Mouse (Mus musculus) cerebellum, postnatal 4 days (tissue): ENCODE results near the gene Rdh9.
"Not testable (repeated sequence)": the region's sequence is repeated elsewhere in the genome, so short reads cannot be mapped to it uniquely, and the experiment has no call there.

ENCODE experiments used
- DNase-seq, 2 experiments: peaks; one replicate each; pipeline ENCODE4 v3.0.0; 2022; ENCODE audit warnings: low spot score in 2 of 2, mixed read lengths in 1 of 2

The Rdh9 gene

DNA sequence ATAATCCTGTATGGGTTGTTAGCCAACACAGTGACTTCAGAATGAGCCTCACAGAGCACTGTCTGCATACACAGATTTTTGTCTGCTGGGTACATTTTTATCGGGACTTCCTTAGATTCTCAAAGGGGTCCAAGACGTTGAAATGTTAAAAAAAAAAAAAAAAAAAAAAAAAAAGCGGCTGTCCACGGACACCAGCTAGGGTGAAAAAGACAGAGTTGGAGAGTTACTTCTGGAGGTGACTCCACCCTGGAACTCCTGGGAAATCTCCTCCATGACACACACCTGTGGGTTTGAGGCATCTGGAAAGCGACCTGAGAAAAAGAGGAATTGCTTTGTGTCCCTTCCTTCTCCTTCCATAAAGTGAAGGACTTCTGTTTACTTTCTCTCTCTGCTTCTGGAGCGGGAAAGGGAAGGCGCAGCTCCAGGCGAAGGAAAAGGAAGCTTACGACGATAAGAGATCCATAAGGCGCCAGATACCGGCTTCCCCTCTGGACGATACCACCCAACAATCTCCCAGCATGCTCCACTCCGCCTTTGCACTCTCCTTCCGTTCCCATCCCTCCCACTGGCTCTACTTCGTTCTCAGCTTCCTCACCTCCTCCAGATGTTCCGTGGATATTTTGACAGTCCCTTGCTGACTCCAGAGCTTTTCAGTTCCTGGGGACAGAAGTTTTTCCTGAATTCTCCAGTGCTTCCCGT is 20.3 kb upstream of the Rdh9 start:
- no peak for DNase-seq

DNA sequence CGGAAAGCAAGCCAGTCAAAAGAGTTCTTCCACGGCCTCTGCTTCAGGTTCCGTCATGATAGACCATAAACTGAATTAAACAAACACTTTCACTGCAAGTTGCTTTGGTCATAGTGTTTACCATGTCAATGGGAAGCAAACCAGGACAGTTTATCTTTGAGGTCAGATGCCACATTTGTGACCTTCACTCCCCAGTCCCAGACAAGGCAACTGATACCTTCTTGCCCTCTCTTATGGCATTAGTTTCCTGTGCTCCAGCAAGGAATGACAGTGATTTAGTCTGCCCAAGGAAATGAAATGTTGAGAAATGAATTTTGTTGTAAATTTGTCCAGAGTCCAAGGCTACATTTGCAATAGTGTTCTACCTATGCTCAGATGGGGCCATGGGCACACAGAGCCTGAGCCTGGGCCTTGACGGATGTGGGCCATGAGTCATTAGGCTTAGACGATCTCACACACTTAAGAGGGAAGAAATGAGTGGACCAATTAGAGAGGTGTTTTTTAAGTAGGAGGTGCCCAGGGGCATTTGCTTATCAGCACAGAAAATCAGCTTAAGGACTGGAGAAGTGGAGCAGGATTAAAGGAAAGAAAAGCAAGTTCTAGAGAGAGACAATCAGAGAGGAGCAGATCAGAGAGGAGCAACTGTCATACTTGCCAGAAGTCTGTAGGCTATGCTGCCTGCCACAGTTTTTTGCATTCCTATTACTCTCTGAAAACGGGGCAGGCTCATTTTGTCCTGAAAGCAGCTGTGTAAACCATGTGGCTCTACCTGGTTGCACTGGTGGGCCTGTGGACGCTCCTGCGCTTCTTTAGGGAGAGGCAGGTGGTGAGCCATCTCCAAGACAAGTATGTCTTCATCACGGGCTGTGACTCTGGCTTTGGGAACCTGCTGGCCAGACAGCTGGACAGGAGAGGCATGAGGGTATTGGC is 16.7 kb upstream of the Rdh9 start, which contains the start of the genes Rdh1 and Rdh16f1:
TSS of gene Rdh1 (plus strand) at position 541 of the 930 bp plus-strand sequence.
TSS of gene Rdh16f1 (plus strand) at position 607 of the 930 bp plus-strand sequence.
- DNase-seq, result no peak

- DNase-seq, result not testable (repeated sequence)
These were observed 13.3 kb upstream of the Rdh9 start for GRCm38 (mm10) chr10:127762926-127763325.

- DNase-seq, result no peak
These were observed 12.1 kb upstream of the Rdh9 start for GRCm38 (mm10) chr10:127763914-127764680.

DNA sequence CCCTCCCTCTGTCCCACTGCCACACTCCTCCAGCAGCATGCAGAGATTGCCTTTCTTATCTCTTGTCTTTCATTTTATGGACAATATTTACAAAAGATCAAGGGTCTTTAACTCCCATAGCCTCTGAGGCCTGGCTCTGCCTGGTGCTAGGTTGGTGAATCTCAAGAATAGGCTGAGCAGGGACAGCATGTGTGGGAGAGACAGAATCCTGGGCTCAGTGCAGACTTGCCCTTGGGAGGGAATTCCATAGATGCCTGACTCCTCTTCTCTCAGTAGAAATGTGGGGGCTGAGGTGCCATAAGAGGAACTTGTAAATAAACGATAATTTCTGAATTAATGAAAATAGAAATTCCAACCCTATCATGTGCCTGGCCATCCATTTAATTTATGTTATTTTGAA is 9.6 kb upstream of the Rdh9 start:
- no peak for DNase-seq

GRCm38 (mm10) chr10:127782321-127782720 is 6.1 kb downstream of the Rdh9 start:
- not testable (repeated sequence) for DNase-seq

DNA sequence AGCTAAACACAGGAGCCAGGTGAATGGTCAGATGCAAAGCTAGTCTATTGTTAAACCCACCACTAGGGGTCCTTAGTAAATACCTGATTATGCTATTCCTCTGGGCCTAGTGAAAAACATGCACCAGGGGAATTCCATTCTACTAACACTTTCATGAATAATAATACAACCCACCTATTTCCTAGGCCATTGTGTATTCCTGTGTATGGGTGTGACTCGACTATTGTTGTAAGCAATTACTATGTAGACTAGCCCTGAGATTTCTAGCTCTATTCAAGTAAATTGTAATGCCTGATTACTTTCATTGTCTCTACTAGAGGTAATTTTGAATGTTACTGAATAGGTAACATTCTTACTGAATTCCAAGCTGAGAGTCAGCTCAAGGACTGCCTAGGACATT is 9.2 kb downstream of the Rdh9 start:
- DNase-seq, result not testable (repeated sequence)

- DNase-seq, result no peak
These were observed 23.1 kb downstream of the Rdh9 start for GRCm38 (mm10) chr10:127799295-127799694.

GRCm38 (mm10) chr10:127800891-127801290 is 24.7 kb downstream of the Rdh9 start, which contains the start of gene Rdh16:
TSS of gene Rdh16 (plus strand) at chr10:127801152.
- no peak for DNase-seq

DNA sequence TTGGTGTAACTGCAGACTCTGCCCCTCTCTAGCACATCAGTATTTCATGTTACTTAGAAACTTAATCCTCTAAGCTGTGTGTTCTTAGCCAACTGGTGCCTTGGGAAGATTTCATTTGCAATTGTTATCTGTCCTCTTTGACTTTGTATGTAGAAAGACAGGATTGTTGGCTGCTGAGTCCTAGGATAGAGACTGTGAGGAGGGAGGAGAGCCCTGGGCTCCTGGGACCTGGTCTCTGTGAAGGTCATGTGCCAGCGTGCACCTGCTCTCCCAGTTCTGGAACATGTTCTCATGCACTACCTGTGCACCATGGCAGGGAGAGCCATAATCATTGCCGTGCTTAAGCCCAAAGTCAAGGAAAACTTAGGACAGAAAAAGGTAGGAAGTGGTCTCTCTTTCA is 25.4 kb downstream of the Rdh9 start:
- no peak for DNase-seq

DNA sequence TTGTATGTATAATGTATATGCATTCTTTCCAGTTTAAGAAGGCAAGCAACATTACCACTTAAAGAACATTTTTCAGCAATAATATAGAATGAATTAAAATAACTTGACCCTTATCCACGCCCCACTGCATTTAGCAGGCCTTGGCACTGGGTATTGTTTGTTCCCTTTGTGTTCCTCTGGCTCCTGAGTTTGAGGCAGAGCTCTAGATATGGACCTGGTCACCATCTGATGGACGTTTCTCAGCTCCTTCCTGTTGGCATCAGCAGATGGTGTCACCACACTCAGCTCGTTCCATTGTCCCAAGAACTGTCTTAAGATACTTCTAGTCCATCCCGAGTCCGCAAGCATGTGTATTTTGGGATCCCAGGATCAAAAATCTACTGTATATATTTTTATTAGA is 26.1 kb downstream of the Rdh9 start:
- DNase-seq, result no peak

- no peak for DNase-seq
These were observed 28.2 kb downstream of the Rdh9 start for GRCm38 (mm10) chr10:127804416-127804815.

- DNase-seq, result no peak
These were observed 39.7 kb downstream of the Rdh9 start for GRCm38 (mm10) chr10:127815888-127816287.

DNA sequence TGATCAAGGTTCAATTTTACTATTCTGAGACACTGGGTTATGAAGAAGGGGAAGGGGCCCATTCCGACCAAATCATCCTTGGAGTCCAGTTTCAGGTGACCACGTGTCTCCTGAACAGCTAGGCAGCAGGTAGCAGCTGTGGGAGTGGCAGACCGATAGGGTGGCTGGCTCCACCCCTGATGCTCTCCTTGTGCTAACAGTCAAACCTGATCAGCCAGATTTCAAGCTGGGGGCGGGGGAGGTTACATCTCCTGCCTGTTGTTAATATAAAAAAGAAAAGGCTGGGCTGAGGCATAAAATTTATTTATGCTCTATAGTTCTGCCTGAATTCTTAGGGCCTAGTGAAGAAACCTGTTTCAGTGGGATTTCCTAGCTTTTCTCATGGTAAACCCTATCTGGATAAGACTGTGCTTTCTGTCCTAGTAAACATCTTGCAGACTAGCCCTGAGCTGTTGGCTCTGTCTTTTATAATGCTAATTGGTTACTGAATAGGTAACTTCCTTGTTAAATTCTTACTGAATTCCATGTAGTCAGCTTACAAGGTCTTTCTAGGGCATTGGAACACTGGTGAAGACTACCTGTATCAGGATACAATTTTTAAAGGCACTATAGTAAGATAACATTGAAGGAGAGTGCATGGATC is 41.2 kb downstream of the Rdh9 start:
- not testable (repeated sequence) for DNase-seq

- DNase-seq, result not testable (repeated sequence)
These were observed 45.6 kb downstream of the Rdh9 start for GRCm38 (mm10) chr10:127821806-127822205.

DNA sequence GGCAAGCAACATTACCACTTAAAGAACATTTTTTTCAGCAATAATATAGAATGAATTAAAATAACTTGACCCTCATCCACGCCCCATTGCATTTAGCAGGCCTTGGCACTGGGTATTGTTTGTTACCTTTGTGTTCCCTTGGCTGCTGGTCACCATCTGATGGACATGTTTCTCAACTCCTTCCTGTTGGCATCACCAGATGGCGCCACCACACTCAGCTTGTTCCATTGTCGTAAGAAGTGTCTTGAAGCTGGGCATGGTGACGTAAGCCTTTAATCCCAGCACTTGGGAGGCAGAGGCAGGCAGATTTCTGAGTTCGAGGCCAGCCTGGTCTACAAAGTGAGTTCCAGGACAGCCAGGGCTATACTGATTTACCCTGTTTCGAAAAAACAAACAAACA is 49.2 kb downstream of the Rdh9 start:
- DNase-seq, result no peak

DNA sequence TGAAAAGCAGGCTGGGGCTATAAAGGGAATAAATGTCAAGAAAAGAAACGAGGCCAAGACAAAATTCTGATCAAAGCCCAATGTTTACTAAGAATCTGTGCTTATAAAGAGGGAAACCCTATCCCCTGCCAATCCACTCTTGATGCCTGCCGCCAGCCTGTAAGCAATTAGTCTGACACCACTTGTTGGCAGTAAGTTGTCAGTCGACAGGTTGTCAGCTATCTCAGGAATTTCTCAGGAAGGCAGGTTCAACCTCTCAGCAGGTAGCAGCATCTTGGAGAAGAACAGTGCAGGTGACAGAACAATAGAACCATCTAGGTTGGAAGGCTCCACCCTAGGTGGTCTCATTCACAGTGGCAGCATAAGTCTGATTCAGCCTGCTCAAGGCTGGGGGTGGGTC is 52.9 kb downstream of the Rdh9 start:
- no peak for DNase-seq

- not testable (repeated sequence) for DNase-seq
These were observed 58.0 kb downstream of the Rdh9 start for GRCm38 (mm10) chr10:127834186-127834585.

DNA sequence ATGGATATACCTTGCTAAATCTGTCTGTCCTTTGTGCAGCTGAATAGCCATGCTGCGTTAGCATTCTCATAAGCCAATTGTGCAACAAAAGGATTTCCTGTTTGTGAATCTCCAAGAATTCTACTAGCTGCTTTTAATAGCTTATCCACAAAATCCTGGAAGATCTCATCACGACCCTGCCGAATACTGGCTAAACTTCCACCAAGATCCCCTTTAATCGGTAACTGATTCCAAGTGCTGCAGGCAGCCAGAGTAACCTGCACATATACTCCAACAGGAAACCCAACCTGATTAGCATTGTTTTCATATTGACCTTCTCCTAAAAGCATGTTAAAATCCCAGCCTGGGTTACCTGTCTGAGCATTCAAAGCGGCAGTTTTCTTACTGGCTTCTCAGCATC is 59.1 kb downstream of the Rdh9 start:
- DNase-seq, result no peak

DNA sequence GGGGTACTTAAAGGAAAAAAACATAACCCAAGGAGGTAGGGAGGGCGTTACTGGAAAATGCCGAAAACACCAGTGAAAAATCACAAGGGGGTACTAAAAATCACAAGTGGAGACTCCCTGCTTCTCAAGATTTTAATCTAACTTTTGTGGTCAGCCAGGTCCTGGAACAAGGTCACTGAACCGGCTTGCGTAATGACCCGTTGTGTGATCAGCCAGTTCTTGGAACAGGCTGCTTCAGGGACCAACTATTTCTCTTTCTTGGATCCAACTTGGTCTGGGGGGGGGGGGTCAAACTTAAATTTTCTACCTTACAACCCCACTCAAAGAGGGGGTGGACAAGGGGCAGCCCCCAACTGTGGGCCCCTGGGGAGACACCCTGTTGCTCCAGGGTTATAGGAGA is 61.6 kb downstream of the Rdh9 start:
- DNase-seq, result not testable (repeated sequence)

DNA sequence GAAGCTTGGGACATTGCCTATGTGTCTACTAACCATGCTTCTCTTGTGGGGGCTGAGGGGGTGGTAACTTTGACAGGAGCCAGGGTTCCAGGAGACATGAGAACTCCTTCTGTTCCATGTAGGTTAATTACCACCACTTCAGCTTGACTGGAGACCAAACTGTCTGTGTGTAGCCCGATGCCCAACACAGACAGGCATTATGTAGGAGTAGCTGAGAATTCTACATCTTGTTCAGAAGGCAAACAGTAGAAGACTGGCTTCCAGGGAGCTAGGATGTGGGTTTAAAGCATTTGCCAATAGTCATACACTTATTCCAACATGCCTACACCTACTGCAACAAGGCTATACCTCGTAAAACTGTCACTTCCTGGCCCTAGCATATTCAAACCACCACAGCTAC is 62.4 kb downstream of the Rdh9 start:
- DNase-seq, result no peak
